Mouse (Mus musculus) right cerebral cortex, postnatal 4 days (tissue): Measurements from ENCODE around the gene Mpv17l2.

Experiments
- DNase-seq: peaks from one replicate; pipeline ENCODE4 v3.0.0-alpha.2; 2022

Gene Mpv17l2

DNA sequence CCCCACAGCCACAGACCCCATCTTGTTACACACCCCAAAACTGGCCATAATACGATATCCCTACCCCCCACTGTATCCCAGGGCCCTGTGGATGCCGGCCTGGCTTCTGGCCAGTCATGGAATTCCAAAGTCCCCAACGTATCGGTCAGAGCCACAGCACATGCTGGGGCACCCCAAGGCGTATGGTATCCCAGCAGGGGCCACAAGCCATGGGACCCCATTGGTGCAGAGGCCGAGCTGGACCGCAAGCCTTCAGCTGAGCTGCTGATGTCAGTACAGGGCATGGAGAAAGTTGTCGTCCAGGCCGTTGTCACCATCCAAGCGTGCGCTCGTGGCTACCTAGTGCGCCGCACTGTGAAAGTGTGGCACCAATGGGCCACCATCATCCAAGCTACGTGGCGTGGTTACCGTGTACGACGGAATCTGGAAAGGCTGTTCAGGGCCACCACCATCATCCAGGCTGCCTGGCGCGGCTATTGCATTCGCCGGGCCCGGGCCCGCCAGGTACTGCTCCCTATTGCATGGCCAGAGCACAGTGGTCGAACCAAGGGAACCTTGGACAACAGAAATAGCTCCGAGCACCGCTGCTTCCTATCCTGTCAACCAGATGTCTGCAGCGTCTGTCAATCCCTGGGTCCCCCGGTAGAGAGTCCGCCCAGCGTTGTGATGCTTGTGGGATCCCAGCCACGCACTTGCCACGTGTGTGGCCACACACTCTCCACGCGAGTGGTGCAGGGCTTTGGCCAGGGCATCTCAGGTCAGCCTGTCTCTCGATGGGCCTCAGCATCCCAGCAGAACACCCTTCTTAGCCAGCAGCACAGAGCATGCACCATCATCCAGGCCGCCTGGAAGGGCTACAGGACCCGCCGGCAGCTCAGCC is 44.0 kb downstream of the Mpv17l2 start:
- DNase-seq = no peak

DNA sequence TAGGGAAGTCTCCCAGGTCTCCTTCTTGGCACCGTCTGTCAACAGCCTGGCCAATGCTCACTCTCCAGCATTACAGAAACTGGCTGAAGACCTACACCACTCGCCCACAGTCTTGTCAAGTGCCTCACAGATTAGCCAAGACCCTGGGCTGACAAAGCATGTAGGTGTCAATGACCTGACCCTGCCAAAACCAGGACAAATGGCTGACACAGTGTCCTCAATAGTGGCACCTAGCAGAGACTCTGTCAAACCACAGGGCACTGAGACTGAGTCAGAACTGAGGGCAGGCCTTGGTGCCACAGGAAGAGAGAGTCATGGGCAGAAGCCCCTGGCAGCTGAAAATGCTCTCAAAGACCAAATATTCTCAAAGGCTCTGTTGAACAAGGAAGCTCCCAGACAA is 45.7 kb downstream of the Mpv17l2 start:
- no peak for DNase-seq

DNA sequence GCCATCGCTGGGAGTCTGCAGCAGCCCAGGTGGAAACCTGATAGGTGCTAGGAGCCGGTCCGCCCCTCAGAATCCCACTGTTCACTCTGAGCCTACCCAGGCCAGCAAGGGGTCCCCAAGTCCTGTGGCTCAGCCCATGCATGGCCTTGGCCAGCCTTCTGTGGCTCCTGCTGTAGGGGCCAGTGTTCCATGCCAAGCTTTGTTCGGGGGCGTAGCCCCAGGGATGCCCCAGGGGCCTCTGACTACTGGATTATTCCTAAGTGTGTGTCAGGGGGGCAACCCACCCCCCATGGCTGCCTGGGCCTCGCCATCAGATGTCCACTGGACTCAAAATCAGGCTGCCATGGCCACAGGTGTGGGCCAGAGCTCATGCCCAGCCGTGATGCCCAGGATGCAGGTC is 46.8 kb downstream of the Mpv17l2 start:
- DNase-seq = no peak

DNA sequence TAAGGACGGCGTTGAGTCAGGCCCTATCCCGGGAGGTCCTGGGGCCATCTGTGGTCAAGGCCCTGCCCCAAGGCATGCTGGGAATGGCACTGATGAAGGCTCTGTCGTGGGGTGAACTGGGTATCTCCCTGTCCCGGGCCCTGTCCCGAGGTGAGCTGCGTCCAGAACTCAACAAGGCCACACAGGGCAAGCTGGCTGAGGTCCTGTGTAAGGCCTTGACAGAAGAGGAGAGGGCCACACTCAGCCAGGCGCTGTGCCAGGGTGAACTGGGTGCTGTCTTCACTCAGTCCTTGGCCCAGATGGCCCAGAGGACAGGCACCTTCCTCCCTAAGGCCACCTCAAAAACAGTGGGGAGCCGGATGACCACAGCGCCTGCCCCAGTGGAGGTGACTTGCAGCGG is 49.7 kb downstream of the Mpv17l2 start:
- no peak for DNase-seq

DNA sequence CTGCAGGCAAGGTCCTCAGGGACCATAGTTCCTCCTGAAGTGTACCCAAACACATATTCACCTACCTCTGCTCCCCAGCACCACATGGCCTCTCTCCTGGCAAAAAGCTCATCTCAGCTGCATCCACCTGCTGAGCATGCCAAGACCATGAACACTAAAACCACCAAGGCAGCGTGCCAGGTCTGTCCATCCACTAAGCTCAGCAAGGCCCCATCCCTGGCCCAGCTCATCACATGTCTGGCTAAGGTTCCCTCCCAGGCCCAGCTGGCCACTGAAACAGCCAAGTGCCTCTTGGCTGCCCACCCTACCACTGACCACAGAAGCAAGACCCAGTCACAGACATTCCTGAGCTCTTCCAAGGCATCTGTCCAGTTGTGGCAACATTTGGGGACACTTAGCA is 50.5 kb downstream of the Mpv17l2 start:
- DNase-seq = no peak

- DNase-seq = no peak
Observed at GRCm38 (mm10) chr8:70709794-70710193, 51.0 kb downstream of the Mpv17l2 start.
